Mouse (Mus musculus) adrenal gland, postnatal 14 days (tissue): ENCODE data around the gene Olfr429. TPM values are rescaled to one million over a fixed set of nuclear protein-coding genes. Genes with fewer than 3 reads are reported as not detected.

Experiments
- total RNA-seq: library from RNA; stranded (reverse); gene quantifications from 2 replicates; pipeline ENCODE4 v1.2.3, GENCODE M21; 2021

The Olfr429 gene
- total RNA-seq, 1 experiment from 2014 or later: not detected

Other genes starting within 250 kb of the Olfr429 start
- 2.1 and 2.7 TPM in 2 replicates for gene Ifi211, start 171.3 kb upstream of the Olfr429 start, total RNA-seq
- 11.5 and 27.3 TPM in 2 replicates for gene Mndal, start 141.8 kb upstream of the Olfr429 start, total RNA-seq
- gene Ifi203, start 141.7 kb upstream of the Olfr429 start, total RNA-seq: 10.1 and 20.6 TPM in 2 replicates
- not detected in 2 replicates for gene Ifi202b, start 101.6 kb upstream of the Olfr429 start, total RNA-seq
- gene Ifi205, start 52.5 kb upstream of the Olfr429 start, total RNA-seq: 2.6 and 6.6 TPM in 2 replicates
- gene Olfr433, start 43.6 kb upstream of the Olfr429 start, total RNA-seq: not detected in 2 replicates
- gene Olfr432, start 35.1 kb upstream of the Olfr429 start, total RNA-seq: not detected in 2 replicates
- not detected in 2 replicates for gene Olfr430, start 17.7 kb upstream of the Olfr429 start, total RNA-seq
- gene Olfr427, start 12.6 kb downstream of the Olfr429 start, total RNA-seq: not detected in 2 replicates
- not detected in 2 replicates for gene Olfr231, start 36.8 kb downstream of the Olfr429 start, total RNA-seq
- not detected in 2 replicates for gene Olfr424, start 47.2 kb downstream of the Olfr429 start, total RNA-seq
- gene Olfr420, start 71.3 kb downstream of the Olfr429 start, total RNA-seq: not detected in 2 replicates
- 4.7 and 8.0 TPM in 2 replicates for gene Spta1, start 88.4 kb downstream of the Olfr429 start, total RNA-seq
- not detected in 2 replicates for gene Olfr419, start 167.7 kb downstream of the Olfr429 start, total RNA-seq
- gene Mptx1, start 246.2 kb downstream of the Olfr429 start, total RNA-seq: not detected in 2 replicates